Mouse (Mus musculus) limb, embryonic 15.5 days (tissue): ENCODE results near the gene Lims1. TPM values are rescaled to one million over a fixed set of nuclear protein-coding genes. Genes with fewer than 3 reads are reported as not detected.
A peak's percentile ranks its signal among the peaks of the same experiment; 100 is the strongest.

Source experiments
- ATAC-seq: fragments of 200-750 bp; cut with Nextera tagmentation; 2 replicates; pipeline ENCODE4 v1.8.0; 2017; ENCODE audit warnings: low read depth, moderate TSS enrichment; ENCODE audit not compliant: insufficient number of reproducible peaks, low FRiP score, low TSS enrichment
- H3K27ac ChIP-seq: fragments of 300-500 bp; sonication (generic); 2 replicates; pipeline ENCODE4 v1.5.1; 2015; ENCODE audit warnings: moderate library complexity, mild to moderate bottlenecking, inconsistent platforms
- H3K27me3 ChIP-seq: fragments of 300-500 bp; sonication (generic); 2 replicates; pipeline ENCODE4 v1.6.1; 2015; ENCODE audit warnings: inconsistent platforms
- H3K36me3 ChIP-seq: fragments of 300-500 bp; sonication (generic); 2 replicates; pipeline ENCODE4 v1.6.1; 2015; ENCODE audit warnings: inconsistent platforms
- H3K4me1 ChIP-seq: fragments of 300-500 bp; sonication (generic); 2 replicates; pipeline ENCODE4 v1.6.1; 2015; ENCODE audit warnings: inconsistent platforms
- H3K4me2 ChIP-seq: fragments of 300-500 bp; sonication (generic); 2 replicates; pipeline ENCODE4 v1.6.1; 2015; ENCODE audit warnings: mild to moderate bottlenecking, inconsistent platforms
- H3K4me3 ChIP-seq: fragments of 300-500 bp; sonication (generic); 2 replicates; pipeline ENCODE4 v1.5.1; 2015; ENCODE audit warnings: mild to moderate bottlenecking, inconsistent platforms
- H3K9ac ChIP-seq: fragments of 300-500 bp; sonication (generic); 2 replicates; pipeline ENCODE4 v1.6.1; 2015; ENCODE audit warnings: inconsistent platforms
- H3K9me3 ChIP-seq: fragments of 300-500 bp; sonication (generic); 2 replicates; pipeline ENCODE4 v1.6.1; 2016; ENCODE audit warnings: inconsistent platforms
- WGBS: fragments of 180-500 bp; shearing (Covaris S2); methylation state at CpG from one replicate; pipeline ENCODE4 v1.1.7; 2015; 5-methylcytosine and 5-hydroxymethylcytosine counted together
- polyA plus RNA-seq: library from polyadenylated mRNA; unstranded; fragments of >200 nt; fragmentation: Nextera tagmentation; extraction: Ambion mirVana; gene quantifications from 2 replicates; pipeline ENCODE4 v1.2.1, GENCODE M21; 2015

Gene Lims1
- polyA plus RNA-seq, 1 experiment from 2014 or later: 120 TPM

DNA sequence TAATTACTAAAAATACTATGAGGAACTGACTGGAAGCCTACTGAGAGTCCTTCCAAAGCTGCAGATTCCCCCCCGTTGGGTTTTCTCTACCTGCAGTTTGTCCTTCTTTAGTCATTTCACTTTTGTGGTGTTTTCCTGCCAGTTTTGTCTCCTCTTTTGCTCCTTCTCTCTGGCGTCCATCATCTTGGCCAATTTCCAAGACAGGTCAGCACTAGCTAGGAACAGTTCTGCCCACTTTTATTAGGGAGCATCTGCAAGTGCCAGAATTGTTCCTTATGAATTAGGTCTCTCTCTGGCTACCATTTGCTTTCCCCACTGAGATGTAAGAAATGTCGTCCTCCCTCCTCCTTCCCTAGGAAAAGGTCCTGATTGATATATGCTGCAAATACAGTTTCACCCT lies 65.9 kb downstream of the Lims1 start:
- Histone ChIP-seq H3K4me2 (no peak overlapping the region), H3K9me3 (no peaks in the 10 kb centered on the region), H3K27me3 (no peaks in the 10 kb centered on the region), H3K36me3 (no peaks in the 10 kb centered on the region), H3K9ac (no peak overlapping the region), H3K27ac (no peak overlapping the region), H3K4me1 (no peaks in the 10 kb centered on the region), H3K4me3 (no peak overlapping the region)
- WGBS: 62% methylated on average over 3 of the region's 3 CpGs
- no peak for ATAC-seq

DNA sequence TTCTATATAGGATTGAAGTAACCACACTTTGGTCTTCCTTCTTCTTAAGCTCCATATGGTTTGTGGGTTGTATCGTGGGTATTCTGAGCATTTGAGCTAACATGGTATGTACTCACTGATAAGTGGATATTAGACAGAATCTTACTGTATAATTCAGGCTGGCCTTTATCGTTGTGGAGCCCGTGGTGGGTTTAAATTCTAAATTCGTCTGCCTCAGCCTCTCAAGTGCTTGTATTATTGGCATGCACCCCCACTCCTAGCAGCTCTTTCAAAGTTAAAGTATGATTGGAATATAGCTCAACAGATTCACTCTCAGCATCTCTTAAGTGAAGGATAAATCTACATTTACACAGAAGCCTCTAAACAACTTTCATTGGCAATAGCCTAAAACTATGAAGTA lies 69.2 kb downstream of the Lims1 start:
- no peak overlapping the region for H3K9ac ChIP-seq
- H3K4me1 ChIP-seq: no peaks in the 10 kb centered on the region
- H3K9me3 ChIP-seq: no peaks in the 10 kb centered on the region
- ATAC-seq: no peak
- H3K27me3 ChIP-seq: no peaks in the 10 kb centered on the region
- H3K36me3 ChIP-seq: no peaks in the 10 kb centered on the region
- no peak overlapping the region for H3K4me3 ChIP-seq
- H3K4me2 ChIP-seq: no peak overlapping the region
- 70% methylated on average over 4 of the region's 4 CpGs for WGBS
- no peak overlapping the region for H3K27ac ChIP-seq

DNA sequence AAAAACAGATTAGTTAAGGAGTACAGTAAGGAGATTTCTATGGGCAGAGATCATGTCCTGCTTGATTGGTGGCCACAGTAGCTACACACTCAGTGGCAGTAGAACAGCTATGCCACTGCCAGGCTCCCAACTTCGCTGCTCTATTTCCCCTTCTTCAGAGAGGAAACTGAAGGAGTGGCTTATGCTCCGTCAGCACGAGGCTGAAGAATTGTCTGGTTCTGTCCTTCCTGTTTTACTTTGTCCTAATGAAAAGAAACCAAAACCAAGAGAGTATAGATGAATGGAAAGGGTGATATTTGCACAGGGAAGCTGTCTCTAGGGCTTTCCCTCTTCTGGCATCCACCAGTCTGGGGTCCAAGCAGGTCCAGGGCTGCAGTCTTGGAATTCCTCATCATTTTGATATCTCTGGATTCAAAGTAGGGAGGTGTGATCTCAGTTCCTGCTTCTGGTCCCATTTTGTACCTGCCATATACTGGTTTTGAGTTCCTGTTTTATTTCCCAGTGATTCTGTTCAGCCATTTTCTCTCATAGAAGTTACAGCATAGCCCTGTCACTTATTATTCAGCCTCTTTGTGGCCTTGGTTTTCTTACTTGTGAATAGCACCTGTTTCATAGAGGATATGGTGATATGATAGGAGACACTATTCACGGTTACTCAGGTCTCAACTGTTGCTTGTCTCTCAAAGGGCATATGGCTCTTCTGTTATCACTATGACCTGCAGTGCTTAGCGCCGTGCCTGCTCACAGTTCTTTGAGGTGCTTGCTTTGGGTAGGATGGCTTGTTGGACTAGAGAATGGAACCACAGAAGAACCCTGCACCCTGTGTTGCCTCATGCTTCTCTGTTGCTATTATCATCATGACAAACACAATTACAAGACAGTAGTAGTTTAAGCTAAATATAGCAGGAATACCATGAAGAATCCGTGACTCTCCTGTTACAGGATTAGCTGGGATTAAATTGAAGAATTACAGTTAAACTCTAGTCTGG lies 70.1 kb downstream of the Lims1 start:
- Histone ChIP-seq H3K27ac (peak overlapping the region; percentile 19; the same call in 1 of the 2 replicates), H3K9ac (no peak overlapping the region), H3K9me3 (no peaks in the 10 kb centered on the region), H3K36me3 (no peaks in the 10 kb centered on the region), H3K4me2 (no peak overlapping the region), H3K4me1 (no peaks in the 10 kb centered on the region), H3K27me3 (no peaks in the 10 kb centered on the region), H3K4me3 (no peak overlapping the region)
- WGBS: 81% methylated on average over 7 of the region's 7 CpGs
- no peak for ATAC-seq

DNA sequence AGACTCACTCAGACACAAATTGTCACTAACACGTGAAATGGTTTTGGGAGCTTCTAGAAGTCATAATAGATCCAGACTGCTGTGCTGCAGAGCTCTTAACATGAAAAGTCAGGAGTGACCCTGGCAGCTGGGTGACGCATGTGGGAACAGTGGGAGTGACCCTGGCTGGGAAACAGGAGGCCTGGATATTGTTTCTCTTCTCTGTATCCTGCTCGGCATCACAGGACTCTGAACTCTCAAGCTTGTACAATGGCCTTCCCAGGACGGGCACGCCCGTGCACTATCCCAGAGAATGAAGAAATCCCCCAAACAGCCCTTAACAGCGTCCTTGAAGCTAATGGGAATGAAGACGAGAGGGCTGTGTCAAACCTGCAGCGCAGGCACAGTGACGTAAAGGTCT lies 70.9 kb downstream of the Lims1 start:
- Histone ChIP-seq H3K9ac (no peak overlapping the region), H3K4me2 (no peak overlapping the region), H3K4me3 (no peak overlapping the region), H3K27ac (peak overlapping the region; percentile 19), H3K4me1 (no peaks in the 10 kb centered on the region), H3K27me3 (no peaks in the 10 kb centered on the region), H3K36me3 (peaks cover 6% of the 10 kb centered on the region), H3K9me3 (no peaks in the 10 kb centered on the region)
- 69% methylated on average over 10 of the region's 10 CpGs for WGBS
- no peak for ATAC-seq

DNA sequence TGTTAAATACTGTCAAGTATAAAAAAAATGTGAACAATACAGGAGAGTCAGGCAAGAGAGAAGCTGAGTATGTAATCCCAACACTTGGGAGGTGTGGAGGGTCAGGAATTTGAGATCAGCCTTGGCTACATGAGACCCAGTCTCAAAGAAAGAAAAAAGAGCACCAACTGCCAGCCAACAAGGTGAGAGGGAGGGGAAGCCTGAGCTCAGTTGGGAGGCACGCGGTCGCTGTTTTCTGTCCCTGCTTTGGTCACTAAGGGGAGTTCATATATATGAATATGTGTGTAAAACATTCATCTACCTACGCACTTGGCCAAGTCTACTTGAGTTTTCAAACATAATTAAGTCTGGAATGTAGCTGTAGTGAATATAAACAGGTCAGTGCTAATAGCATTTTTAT lies 72.0 kb downstream of the Lims1 start:
- 80% methylated on average over 4 of the region's 4 CpGs for WGBS
- ATAC-seq: no peak
- no peak overlapping the region for H3K4me2 ChIP-seq

DNA sequence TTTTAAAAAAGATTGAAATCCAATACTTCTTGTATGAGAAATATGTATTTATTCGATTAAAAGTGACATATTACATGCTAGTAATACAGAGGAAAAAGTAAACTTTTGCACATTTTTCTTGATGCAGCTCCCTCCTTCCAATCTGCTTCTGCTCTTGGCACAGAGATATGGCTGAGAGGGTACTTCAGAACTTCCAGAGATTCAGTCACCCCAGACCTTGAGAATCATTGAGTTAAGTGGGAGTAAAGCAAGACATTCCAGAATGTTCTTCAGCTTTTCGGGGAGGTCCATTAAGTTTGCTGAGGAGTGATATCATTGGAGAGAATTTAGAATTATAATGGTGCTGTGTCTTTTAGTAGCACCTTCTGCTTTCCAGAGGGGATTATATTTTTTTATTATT lies 72.5 kb downstream of the Lims1 start:
- 93% methylated on average over 2 of the region's 2 CpGs for WGBS
- Histone ChIP-seq H3K9ac (no peak overlapping the region), H3K4me2 (no peak overlapping the region), H3K27ac (no peak overlapping the region), H3K9me3 (no peaks in the 10 kb centered on the region), H3K27me3 (no peaks in the 10 kb centered on the region), H3K36me3 (peaks cover 12% of the 10 kb centered on the region), H3K4me3 (no peak overlapping the region), H3K4me1 (no peaks in the 10 kb centered on the region)
- no peak for ATAC-seq

More for the DNA sequence above, 72.0 kb downstream of the Lims1 start:
- no peaks in the 10 kb centered on the region for H3K27me3 ChIP-seq
- H3K27ac ChIP-seq: no peak overlapping the region
- no peaks in the 10 kb centered on the region for H3K9me3 ChIP-seq
- H3K4me1 ChIP-seq: no peaks in the 10 kb centered on the region
- H3K36me3 ChIP-seq: peaks cover 12% of the 10 kb centered on the region
- no peak overlapping the region for H3K4me3 ChIP-seq
- no peak overlapping the region for H3K9ac ChIP-seq

DNA sequence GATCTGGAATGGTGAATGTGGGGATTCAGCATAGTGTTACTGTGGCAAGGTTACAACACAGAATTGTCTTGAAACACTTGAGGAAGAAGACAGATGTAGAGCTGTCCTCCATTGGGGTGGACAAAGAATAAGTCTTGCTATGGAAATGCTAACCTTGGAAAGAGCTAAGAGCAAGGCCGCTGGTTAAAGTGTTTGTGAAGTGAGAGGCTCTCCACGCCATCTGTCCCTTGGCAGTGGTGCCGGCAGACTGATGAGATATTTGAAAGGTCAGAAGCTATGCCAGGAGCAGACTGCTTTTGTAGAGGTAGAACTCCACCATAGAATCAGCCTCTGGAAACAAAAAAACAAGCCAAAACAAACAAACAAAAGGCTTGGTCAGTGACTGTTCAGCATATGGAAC lies 73.3 kb downstream of the Lims1 start:
- no peak overlapping the region for H3K4me3 ChIP-seq
- no peaks in the 10 kb centered on the region for H3K27me3 ChIP-seq
- H3K9ac ChIP-seq: no peak overlapping the region
- H3K27ac ChIP-seq: no peak overlapping the region
- peaks cover 12% of the 10 kb centered on the region for H3K36me3 ChIP-seq
- H3K4me1 ChIP-seq: no peaks in the 10 kb centered on the region
- no peaks in the 10 kb centered on the region for H3K9me3 ChIP-seq
- ATAC-seq: no peak
- H3K4me2 ChIP-seq: no peak overlapping the region
- WGBS: 87% methylated on average over 3 of the region's 3 CpGs

DNA sequence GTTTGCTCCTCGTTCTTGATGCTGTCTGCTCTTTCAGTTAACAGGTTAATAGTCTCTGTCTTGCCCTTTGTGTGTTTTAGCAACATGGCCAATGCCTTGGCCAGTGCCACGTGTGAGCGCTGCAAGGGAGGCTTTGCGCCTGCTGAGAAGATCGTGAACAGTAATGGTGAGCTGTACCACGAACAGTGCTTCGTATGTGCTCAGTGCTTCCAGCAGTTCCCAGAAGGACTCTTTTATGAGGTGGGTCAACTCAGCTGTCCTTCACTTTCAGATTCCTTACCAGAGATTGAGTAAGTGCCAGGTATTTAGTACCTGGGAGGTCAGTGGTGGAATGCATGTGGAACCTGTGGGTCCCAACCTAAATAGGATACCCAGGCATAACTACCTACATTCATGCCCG lies 75.7 kb downstream of the Lims1 start:
- H3K36me3 ChIP-seq: peaks cover 18% of the 10 kb centered on the region
- no peaks in the 10 kb centered on the region for H3K4me1 ChIP-seq
- no peak overlapping the region for H3K27ac ChIP-seq
- H3K9me3 ChIP-seq: no peaks in the 10 kb centered on the region
- H3K4me2 ChIP-seq: no peak overlapping the region
- ATAC-seq: no peak
- H3K9ac ChIP-seq: no peak overlapping the region
- no peak overlapping the region for H3K4me3 ChIP-seq
- H3K27me3 ChIP-seq: no peaks in the 10 kb centered on the region
- 84% methylated on average over 8 of the region's 8 CpGs for WGBS

DNA sequence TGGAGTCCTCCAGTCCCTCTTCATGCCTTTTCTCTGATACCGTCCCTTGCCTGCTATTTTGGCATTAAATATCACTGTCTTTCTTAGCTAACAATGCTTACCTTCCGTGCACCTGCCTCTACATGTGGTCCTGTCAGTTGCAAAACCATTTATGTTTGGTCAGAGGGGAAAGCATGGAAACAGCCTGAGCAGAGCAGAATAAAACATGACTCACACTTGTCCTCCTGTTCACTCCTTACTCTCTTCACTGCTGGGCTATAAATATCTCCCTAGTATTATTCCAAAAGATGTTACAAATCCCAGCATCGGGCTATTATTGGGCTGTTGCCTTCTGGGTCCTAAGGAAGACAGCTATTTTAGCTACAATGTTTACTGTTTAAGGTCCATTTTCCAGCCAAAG lies 78.6 kb downstream of the Lims1 start:
- WGBS: 70% methylated on average over 3 of the region's 3 CpGs
- no peaks in the 10 kb centered on the region for H3K4me1 ChIP-seq
- no peaks in the 10 kb centered on the region for H3K9me3 ChIP-seq

DNA sequence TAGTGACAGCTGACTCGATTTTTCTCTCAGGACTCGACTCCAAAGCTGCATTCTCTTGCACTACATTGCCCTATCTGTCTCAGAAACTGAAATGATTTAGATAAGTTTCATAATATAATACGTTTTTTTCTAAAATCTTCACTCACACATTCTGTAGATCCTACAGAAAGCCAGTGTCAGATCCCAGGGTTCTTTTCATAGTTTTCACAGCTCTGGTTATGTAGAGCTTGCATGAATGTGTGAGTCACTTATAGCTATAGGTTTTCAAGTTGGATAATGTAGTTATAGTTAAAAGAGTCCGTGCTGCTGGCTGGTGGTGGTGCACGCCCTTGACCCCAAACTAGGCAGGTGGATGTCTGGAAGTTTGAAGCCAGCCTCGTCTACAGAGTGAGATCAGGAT lies 81.4 kb downstream of the Lims1 start:
- Histone ChIP-seq H3K4me3 (no peak overlapping the region), H3K9ac (no peak overlapping the region), H3K27me3 (no peaks in the 10 kb centered on the region), H3K9me3 (no peaks in the 10 kb centered on the region), H3K36me3 (peaks cover 24% of the 10 kb centered on the region), H3K4me2 (no peak overlapping the region), H3K27ac (no peak overlapping the region), H3K4me1 (no peaks in the 10 kb centered on the region)
- 85% methylated on average over 6 of the region's 6 CpGs for WGBS
- ATAC-seq: no peak

More for the DNA sequence above, 78.6 kb downstream of the Lims1 start:
- H3K4me3 ChIP-seq: no peak overlapping the region
- no peak overlapping the region for H3K27ac ChIP-seq
- no peak overlapping the region for H3K9ac ChIP-seq
- no peak for ATAC-seq
- no peaks in the 10 kb centered on the region for H3K27me3 ChIP-seq
- peaks cover 23% of the 10 kb centered on the region for H3K36me3 ChIP-seq
- no peak overlapping the region for H3K4me2 ChIP-seq

DNA sequence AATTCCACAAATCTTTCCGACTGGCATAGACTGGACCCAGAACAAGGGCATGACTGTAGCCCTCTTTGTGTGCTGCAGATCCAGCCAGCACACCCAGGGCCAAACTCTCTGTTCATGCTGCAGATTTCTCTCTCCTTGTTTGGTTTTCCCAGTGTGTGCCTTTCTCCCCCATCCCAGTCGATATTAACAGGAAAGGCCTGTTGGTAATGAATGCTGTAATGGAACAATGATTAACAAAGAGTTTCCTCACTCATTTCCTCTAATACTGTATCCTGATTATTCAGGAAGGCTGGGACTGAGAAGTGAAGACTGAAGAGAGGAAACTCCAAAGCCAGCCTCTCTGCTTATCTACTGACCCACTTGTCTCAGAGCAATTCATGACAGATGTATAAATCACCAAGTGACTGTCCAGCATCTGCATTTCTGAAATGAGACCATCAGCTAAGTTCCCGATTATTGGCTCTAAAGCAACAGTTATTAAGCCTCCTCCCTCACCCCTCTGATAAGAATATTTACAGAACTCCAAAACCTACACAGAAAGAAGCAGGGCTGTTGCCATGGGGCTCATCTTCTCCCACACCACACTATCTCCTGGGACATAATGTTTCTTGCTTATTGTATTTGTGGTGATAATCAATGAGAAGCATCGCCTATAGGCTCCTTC lies 82.2 kb downstream of the Lims1 start:
- H3K9ac ChIP-seq: no peak overlapping the region
- peaks cover 29% of the 10 kb centered on the region for H3K36me3 ChIP-seq
- H3K4me1 ChIP-seq: no peaks in the 10 kb centered on the region
- H3K9me3 ChIP-seq: no peaks in the 10 kb centered on the region
- no peaks in the 10 kb centered on the region for H3K27me3 ChIP-seq
- H3K4me3 ChIP-seq: no peak overlapping the region
- 81% methylated on average over 4 of the region's 4 CpGs for WGBS
- ATAC-seq: no peak
- H3K27ac ChIP-seq: no peak overlapping the region
- H3K4me2 ChIP-seq: no peak overlapping the region

DNA sequence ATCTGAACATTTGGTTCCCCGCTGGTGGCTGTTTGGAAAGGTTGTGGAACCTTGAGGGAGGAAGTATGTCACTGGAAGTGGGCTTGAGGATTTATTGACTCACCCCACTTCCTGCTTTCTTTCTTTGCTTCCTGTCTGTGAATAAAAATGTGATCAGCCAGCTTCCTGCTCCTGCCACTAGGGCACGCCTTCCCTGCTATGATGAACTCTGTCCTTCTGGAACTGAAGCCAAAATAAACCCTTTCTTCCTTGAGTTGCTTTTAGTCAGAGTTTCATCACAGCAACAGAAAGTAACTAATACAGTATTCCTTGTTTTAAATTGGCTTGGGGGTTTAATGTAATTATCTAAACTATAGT lies 82.7 kb downstream of the Lims1 start:
- WGBS: 89% methylated on average over 2 of the region's 2 CpGs
- no peaks in the 10 kb centered on the region for H3K9me3 ChIP-seq
- H3K4me3 ChIP-seq: no peak overlapping the region
- peaks cover 31% of the 10 kb centered on the region for H3K36me3 ChIP-seq
- no peaks in the 10 kb centered on the region for H3K4me1 ChIP-seq
- no peak overlapping the region for H3K27ac ChIP-seq
- no peak for ATAC-seq
- H3K9ac ChIP-seq: no peak overlapping the region
- no peaks in the 10 kb centered on the region for H3K27me3 ChIP-seq
- H3K4me2 ChIP-seq: no peak overlapping the region
